Mouse (Mus musculus) frontal cortex, postnatal 10 days (tissue): ENCODE data around the gene Pdpk1.

ENCODE experiments used
- DNase-seq, 2 experiments: peaks; one replicate each; pipeline ENCODE4 v3.0.0; 2022; ENCODE audit warnings: low spot score in 2 of 2, mixed read lengths in 1 of 2

Gene Pdpk1

DNA sequence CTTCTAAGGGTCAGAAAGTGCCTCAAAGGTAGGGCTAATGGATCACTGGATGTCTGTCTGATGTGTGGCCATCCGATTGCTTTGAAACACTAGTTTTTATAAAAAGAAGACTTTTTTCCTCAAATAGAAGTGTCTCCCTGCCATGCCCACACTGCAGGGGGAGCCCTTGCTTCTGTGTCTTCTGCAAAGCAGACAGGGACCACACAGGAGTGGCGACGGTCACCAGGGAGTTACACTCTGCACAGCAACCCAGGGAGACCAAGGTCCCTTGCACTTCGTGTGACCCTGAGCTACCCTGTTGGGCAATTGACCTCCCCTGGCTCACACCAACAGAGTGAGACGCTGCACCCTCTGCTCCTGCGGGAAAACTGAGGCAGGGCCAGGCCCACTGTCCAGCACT, 113.8 kb downstream of the Pdpk1 start:
- no peak for DNase-seq

- DNase-seq, result no peak
These were observed 115.6 kb downstream of the Pdpk1 start for GRCm38 (mm10) chr17:24035087-24035486.

- no peak for DNase-seq
These were observed 120.2 kb downstream of the Pdpk1 start for GRCm38 (mm10) chr17:24030551-24030950.

DNA sequence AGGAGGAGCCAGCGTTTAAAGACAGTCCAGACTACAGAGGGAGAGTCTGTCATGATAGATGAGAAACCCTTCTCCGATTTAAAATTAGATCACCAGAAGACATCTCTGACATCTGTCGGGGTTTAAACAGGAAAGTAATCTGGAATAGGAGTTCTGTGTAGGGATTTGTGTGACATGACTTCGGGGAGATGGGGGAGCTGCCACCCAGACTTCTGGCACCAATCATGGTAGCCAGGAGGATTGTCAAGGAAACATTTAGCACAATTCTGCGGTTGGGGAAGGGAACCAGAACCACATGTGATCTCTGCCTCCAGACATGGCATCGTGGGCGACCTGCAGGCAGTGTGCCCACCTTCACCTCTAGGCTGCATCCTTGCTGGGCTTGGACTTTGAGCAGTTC, 121.2 kb downstream of the Pdpk1 start:
- DNase-seq, result no peak
